Mouse (Mus musculus): Measurements from ENCODE around the gene Tnfaip8l2. TPM values are rescaled to one million over a fixed set of nuclear protein-coding genes. Genes with fewer than 3 reads are reported as not detected.

The Tnfaip8l2 gene
- polyA plus RNA-seq, 1 experiment = 240 TPM

DNA sequence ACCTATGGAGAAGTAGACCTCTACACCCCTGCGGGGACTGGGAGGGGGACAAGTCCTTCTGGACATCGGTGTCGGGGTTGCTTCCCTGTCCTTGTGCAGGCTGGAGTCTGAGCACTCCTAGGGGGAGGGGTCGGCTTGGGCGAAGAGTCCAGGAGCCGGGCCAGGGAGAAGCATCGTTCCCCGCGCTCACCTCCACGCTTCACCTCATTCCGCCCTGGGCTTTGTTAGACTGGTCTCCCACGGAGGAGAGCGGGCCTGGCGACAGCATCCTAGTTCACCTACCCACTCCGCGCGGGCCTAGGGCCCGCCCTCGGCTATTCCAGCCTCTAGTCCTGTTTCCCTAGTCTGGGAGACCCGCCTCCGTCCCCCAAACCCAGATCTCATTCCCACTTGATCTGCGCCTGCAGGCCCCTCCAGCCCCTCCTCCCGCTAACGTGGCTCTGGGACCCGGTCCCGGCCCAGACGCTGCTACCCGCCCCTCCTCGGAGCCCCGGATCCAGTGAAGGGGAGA lies 18.9 kb upstream of the Tnfaip8l2 start:
- TF ChIP-seq POLR2A (IDR thresholded peaks at IDR 0.05; ENCODE audit: borderline replicate concordance, low read depth, low read length) (no peak), CTCF (IDR thresholded peaks at IDR 0.05; ENCODE audit: low read depth, low read length) (no peak)
- peak overlapping the region; percentile 72 for H3K4me3 ChIP-seq (ENCODE audit: insufficient read depth, low read length)
- no peak overlapping the region for H3K27ac ChIP-seq (ENCODE audit: insufficient read depth, low read depth, low read length)

DNA sequence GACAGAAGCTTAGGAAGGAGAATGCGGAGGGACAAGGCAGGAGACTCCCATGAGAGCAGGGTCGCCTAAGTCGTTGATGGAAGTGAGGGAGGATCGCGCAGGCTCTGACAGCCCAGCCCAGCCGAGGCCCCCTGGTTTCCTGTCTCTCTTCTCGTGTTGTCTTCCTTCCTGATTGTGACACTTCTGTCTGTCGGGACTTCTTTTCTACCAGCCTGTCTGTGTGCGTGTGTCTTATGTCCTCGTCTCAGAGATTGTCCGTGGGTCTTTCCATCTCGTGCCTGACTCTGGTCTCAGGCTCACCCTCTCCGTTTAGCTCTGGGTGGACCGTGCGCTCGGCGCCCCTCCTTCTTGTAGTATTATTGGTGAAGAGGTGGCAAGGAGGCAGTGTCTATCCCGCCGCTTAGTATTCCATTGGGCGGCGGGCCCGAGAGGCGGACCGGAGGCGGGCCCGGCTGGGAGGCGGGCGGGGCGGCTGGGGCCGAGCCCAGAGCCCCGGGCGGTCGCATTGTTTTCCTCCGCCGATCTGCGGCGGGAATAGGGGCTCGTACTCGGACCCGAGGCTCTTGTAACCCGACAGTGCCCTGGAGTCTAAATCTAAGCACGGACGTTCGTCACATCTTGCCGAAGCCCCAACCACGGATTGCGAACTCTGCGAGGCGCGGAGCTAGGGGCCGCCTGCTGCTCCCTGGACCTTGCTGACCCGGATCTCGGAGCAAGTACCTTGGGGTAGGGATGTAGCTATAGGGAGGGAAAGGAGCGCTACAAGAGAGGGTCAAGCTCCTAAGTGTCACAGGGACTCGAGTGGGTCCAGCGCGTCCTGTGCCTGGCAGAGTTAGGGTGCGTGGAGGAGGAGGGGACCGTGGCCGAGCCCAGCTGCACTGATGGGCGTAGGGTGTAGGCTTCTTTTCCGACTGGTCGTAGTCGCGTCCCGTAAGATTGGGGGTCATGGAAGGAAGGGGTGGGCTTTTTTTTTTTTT lies 18.1 kb upstream of the Tnfaip8l2 start, which contains the start of gene Sema6c:
Gene Sema6c, plus strand, starts transcription at position 471 of the 977 bp plus-strand sequence.
- Histone ChIP-seq H3K4me1 (ENCODE audit: control insufficient read depth, insufficient read depth, low read length) (peaks cover 6% of the 10 kb centered on the region; the same call in 1 of the 2 replicates), H3K27ac (ENCODE audit: insufficient read depth, low read depth, low read length) (no peak within 1 kb of the TSS), H3K4me3 (ENCODE audit: insufficient read depth, low read length) (peak within 1 kb of the TSS; percentile 72)
- TF ChIP-seq POLR2A (IDR thresholded peaks at IDR 0.05; ENCODE audit: borderline replicate concordance, low read depth, low read length) (no peak), CTCF (IDR thresholded peaks at IDR 0.05; ENCODE audit: low read depth, low read length) (no peak)

More for the DNA sequence above, 18.9 kb upstream of the Tnfaip8l2 start:
- H3K4me1 ChIP-seq (ENCODE audit: control insufficient read depth, insufficient read depth, low read length) = peaks cover 6% of the 10 kb centered on the region; the same call in 1 of the 2 replicates

DNA sequence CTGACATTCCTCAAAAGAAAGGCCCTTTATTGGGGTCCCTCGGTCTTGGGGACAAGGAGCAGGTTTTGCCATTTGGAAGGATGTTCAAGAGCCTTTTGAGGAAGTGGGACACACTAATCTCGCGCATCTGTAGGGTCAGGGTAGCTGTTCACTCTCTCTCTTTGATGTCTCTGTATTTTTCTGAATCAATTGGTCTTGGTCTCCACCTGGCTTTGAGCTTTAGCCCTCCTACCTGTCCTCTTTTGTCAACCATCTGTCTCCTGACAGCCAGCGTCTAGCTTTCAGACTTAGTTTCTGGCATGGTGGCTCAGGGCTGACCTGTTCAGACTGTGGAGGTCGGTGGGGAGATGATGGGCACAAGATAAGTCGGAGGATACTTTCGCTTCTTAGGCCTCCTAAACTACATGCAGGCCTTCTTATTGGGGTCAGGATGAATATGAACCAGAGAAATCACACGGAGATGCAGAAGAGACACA lies 17.4 kb upstream of the Tnfaip8l2 start:
- no peak overlapping the region for H3K27ac ChIP-seq (ENCODE audit: insufficient read depth, low read depth, low read length)
- H3K4me3 ChIP-seq (ENCODE audit: insufficient read depth, low read length) = peak overlapping the region; percentile 63
- TF ChIP-seq CTCF (IDR thresholded peaks at IDR 0.05; ENCODE audit: low read depth, low read length) = no peak
- no peak for TF ChIP-seq POLR2A (IDR thresholded peaks at IDR 0.05; ENCODE audit: borderline replicate concordance, low read depth, low read length)
- H3K4me1 ChIP-seq (ENCODE audit: control insufficient read depth, insufficient read depth, low read length) = peaks cover 6% of the 10 kb centered on the region; the same call in 1 of the 2 replicates

DNA sequence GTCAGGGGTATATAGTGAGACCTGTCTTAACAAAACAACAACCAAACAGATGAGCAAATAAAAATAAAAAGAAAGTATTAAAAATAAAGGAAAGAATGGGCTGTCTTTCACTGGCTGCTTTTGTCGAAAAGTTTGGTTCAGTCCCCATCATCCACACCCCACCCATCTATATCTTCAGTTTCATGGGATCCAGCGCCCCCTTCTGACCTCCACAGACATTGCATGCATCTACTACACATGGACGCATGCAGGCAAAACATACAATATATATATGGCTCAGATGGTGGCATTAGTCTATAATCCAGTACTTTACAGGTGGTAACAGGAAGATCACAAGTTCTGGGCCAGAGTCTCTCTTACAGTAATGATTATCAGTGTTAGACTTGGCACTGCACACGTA lies 11.7 kb upstream of the Tnfaip8l2 start:
- peak; percentile 42; the same call in 1 of the 2 replicates for TF ChIP-seq CTCF (IDR thresholded peaks at IDR 0.05; ENCODE audit: low read depth, low read length)
- TF ChIP-seq POLR2A (IDR thresholded peaks at IDR 0.05; ENCODE audit: borderline replicate concordance, low read depth, low read length) = no peak
- Histone ChIP-seq H3K4me1 (ENCODE audit: control insufficient read depth, insufficient read depth, low read length) (no peaks in the 10 kb centered on the region), H3K27ac (ENCODE audit: insufficient read depth, low read depth, low read length) (no peak overlapping the region), H3K4me3 (ENCODE audit: insufficient read depth, low read length) (no peak overlapping the region)

DNA sequence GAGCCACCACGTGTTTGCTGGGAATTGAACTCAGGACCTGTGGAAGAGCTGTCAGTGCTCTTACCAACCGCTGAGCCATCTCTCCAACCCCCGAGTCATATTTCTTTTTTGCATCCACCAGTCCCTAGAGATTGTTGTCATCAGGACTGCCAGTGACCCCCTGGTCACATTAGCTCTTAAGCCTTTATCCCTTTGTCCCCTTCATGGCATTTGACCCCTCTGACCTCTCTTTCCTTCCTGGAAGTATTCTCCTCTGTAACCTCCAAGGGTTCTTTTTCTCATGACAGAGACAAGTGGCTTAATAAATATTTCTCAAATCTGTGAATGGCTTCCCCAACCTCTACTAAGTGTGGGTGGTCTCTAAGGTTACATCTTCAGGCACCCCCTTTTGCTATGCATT lies 5.8 kb upstream of the Tnfaip8l2 start:
- no peak overlapping the region for H3K4me3 ChIP-seq (ENCODE audit: insufficient read depth, low read length)
- no peak overlapping the region for H3K27ac ChIP-seq (ENCODE audit: insufficient read depth, low read depth, low read length)
- no peak for TF ChIP-seq CTCF (IDR thresholded peaks at IDR 0.05; ENCODE audit: low read depth, low read length)
- no peaks in the 10 kb centered on the region for H3K4me1 ChIP-seq (ENCODE audit: control insufficient read depth, insufficient read depth, low read length)

DNA sequence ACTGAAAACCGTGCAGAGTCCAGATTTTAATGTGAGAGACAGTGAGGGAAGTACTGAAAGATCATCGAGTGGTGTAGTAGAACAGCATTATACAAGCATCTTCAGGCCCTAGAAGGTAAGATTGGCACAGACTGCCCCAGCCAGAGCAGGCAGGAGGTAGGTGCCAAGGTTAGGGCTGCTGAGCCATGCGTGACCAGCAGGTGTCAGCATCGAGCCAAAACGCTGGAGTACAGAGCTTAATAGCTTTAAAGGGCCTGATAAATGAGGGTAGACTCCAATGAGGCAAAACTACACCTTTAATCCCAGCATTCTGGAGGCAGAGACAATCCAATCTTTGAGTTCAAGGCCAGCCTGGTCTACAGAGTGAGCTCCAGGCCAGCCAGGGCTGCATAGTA lies 454 bp upstream of the Tnfaip8l2 start:
- H3K27ac ChIP-seq (ENCODE audit: insufficient read depth, low read depth, low read length) = 0 out of 2 replicates have a peak overlapping the region, but pooled peaks have one; percentile 10
- H3K4me1 ChIP-seq (ENCODE audit: control insufficient read depth, insufficient read depth, low read length) = peaks cover 15% of the 10 kb centered on the region
- TF ChIP-seq POLR2A (IDR thresholded peaks at IDR 0.05; ENCODE audit: borderline replicate concordance, low read depth, low read length) = no peak
- TF ChIP-seq CTCF (IDR thresholded peaks at IDR 0.05; ENCODE audit: low read depth, low read length) = peak; percentile 94
- H3K4me3 ChIP-seq (ENCODE audit: insufficient read depth, low read length) = peak overlapping the region; percentile 64

DNA sequence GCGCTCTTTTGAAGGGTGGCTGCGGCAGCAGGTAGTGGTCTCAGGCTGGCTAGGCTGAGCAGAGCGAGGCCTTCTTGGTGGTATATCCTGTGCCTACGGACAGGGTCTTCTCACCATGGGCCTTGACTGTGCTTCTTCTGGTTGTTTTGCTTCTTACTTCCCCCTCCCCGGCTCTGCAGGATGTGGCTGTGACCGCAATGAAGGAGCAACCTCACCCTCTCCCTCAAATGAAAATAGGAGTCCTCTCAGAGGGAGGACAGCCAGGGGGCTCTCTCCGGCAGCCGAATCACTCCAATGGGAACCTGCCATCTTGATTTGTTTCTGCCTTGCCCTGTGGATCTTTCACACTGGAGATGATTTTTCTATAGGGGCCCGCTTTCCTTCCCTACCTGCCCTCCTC lies 686 bp downstream of the Tnfaip8l2 start:
- no peak for TF ChIP-seq POLR2A (IDR thresholded peaks at IDR 0.05; ENCODE audit: borderline replicate concordance, low read depth, low read length)
- no peak for TF ChIP-seq CTCF (IDR thresholded peaks at IDR 0.05; ENCODE audit: low read depth, low read length)
- Histone ChIP-seq H3K4me3 (ENCODE audit: insufficient read depth, low read length) (peak overlapping the region; percentile 64), H3K27ac (ENCODE audit: insufficient read depth, low read depth, low read length) (peak overlapping the region; percentile 93), H3K4me1 (ENCODE audit: control insufficient read depth, insufficient read depth, low read length) (peaks cover 21% of the 10 kb centered on the region)

DNA sequence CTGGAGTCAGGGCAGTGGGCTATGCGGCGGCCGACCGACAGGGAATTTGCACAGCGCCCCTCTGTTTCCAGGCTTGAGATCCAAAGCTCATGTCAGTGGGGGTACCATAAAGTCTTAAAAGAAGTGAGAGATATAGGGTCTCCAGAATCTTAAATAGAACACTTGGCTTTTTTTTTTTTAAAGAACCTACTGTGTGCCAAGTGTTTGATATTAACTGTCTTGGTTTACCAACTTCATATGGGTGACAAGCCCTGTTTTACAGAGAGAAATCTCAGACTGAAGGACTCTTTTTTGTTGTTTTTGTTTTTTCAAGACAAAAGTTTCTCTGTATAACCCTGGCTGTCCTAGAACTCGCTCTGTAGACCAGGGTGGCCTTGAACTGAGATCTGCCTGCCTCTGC lies 1.4 kb downstream of the Tnfaip8l2 start:
- Histone ChIP-seq H3K4me3 (ENCODE audit: insufficient read depth, low read length) (peak overlapping the region; percentile 64), H3K4me1 (ENCODE audit: control insufficient read depth, insufficient read depth, low read length) (peaks cover 28% of the 10 kb centered on the region), H3K27ac (ENCODE audit: insufficient read depth, low read depth, low read length) (peak overlapping the region; percentile 93)
- TF ChIP-seq CTCF (IDR thresholded peaks at IDR 0.05; ENCODE audit: low read depth, low read length) (no peak), POLR2A (IDR thresholded peaks at IDR 0.05; ENCODE audit: borderline replicate concordance, low read depth, low read length) (no peak)

DNA sequence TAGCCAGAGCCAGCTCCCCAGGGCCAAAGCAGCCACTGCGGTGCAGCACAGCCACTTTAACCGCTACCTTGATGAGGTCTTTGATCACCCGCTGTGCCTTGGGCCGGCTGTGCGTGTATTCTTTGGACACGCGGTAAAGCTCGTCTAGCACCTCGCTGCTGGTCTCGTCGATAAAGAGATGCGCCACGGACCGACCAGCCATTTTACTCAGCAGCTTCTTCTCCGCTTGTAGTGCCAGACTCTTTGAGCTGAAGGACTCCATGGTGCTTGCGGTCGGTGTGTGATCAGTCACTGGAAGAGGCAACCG lies 1.9 kb downstream of the Tnfaip8l2 start:
- H3K4me1 ChIP-seq (ENCODE audit: control insufficient read depth, insufficient read depth, low read length) = peaks cover 29% of the 10 kb centered on the region

More for the DNA sequence above, 1.9 kb downstream of the Tnfaip8l2 start:
- H3K4me3 ChIP-seq (ENCODE audit: insufficient read depth, low read length) = peak overlapping the region; percentile 64
- H3K27ac ChIP-seq (ENCODE audit: insufficient read depth, low read depth, low read length) = peak overlapping the region; percentile 93
- TF ChIP-seq CTCF (IDR thresholded peaks at IDR 0.05; ENCODE audit: low read depth, low read length) (no peak), POLR2A (IDR thresholded peaks at IDR 0.05; ENCODE audit: borderline replicate concordance, low read depth, low read length) (no peak)

Measured in bone marrow macrophage, adult 2 months (primary cell).